Mouse (Mus musculus) embryo, embryonic 11.5 days (tissue): ENCODE results near the gene Olfr488.
"Not testable (repeated sequence)": the region's sequence is repeated elsewhere in the genome, so short reads cannot be mapped to it uniquely, and the experiment has no call there.

ENCODE experiments used
- DNase-seq: peaks from one replicate; pipeline ENCODE4 v3.0.0-alpha.2; 2012; ENCODE audit warnings: low read depth, low spot score

The Olfr488 gene

GRCm38 (mm10) chr7:108258247-108258646 is at the start of gene Olfr488:
TSS of gene Olfr488 (minus strand) at chr7:108258347.
- no peak for DNase-seq

GRCm38 (mm10) chr7:108288834-108289233 is 30.7 kb upstream of the Olfr488 start, which contains the start of gene Olfr490:
TSS of gene Olfr490 (minus strand) at chr7:108288934.
- no peak for DNase-seq

- no peak for DNase-seq
Observed at GRCm38 (mm10) chr7:108233551-108233950, 24.6 kb downstream of the Olfr488 start.

GRCm38 (mm10) chr7:108214536-108214935 is 43.6 kb downstream of the Olfr488 start, which contains the start of gene Olfr487:
TSS of gene Olfr487 (minus strand) at chr7:108214636.
- not testable (repeated sequence) for DNase-seq
